Mouse (Mus musculus) lung, postnatal 14 days (tissue): ENCODE results near the gene Snx1.
A peak's percentile ranks its signal among the peaks of the same experiment; 100 is the strongest.

Experiments
- DNase-seq: peaks from one replicate; pipeline ENCODE4 v3.0.0; 2021

The Snx1 gene

DNA sequence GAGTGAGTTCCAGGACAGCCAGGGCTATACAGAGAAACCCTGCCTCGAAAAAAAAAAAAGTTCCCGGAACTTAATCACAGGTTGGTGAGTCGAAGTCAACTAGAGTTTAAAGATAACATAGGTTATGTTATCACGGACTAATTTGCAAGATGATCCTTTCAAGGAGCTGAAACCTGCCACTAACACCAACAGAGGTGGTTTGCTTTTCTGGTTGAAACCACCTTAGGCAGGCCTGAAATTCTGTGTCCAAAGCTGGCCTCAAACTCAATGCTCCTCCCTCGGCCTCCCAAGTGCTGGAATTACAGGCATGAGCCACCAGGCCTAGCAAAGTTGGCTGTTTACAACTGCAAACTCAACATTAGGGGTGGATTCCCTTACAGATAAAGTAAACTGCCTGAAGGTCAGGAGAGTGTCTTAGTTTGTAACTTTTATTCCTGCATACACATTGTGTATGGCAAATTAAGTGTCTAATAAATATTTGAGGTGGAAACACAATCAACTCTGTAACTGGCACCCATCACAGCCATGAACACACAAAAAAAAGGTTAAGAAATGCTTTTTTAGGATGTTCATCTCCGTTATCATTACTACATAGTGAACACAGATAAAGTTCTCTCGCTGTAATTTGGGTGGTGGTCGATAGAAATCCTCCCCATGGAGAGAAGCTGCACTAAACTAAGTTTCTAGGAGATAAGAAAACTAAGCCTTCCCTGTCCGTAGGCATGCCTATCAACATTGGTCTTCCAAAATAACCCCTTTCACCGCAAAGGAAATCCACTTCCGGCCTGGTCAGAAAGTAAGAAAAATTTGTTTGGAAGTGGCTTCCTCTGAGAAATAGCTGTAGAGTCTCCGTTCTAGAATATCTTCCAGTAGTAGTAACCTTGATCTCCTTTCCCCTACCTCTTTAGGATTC is 588 bp downstream of the Snx1 start:
- no peak for DNase-seq

DNA sequence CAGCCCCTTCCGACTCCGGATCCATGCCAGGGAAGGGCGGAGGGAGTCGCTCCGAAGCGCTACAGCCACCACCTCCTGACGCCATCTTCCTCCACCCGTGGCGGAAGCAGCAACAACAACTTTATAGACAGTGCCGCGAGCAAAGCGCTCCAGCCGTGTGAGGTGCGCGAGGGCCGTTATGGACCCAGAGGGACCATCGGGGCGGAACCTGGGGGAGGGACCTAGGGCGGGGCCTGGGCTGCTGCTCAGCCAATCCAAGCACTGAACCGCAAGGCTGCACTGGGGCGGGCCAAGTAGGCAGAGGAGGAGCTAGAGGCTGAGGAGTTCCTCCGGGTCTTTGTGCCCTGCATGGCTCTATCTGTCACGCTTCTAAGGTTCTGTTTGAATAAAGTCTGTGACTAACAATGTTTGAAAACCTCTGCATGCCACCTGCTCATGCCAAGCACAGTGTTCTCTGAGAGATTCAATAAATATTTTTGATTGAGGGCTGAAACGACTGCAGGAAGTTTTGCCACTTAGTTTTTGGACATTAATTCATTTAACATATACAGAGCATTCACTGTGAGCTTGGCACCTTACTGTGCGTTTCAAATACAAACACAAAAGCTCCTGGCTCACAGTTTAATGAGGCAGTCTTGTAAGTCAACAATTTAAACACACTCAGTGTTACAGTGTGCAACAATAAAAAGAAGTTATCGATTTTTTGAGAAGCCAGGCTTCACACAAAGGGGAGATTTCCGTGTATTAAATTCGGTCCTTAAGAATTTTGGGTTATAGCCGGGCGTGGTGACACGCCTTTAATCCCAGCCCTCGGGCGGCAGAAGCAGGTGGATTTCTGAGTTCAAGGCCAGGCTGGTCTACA is 1.5 kb downstream of the Snx1 start:
- peak; percentile 98 for DNase-seq

DNA sequence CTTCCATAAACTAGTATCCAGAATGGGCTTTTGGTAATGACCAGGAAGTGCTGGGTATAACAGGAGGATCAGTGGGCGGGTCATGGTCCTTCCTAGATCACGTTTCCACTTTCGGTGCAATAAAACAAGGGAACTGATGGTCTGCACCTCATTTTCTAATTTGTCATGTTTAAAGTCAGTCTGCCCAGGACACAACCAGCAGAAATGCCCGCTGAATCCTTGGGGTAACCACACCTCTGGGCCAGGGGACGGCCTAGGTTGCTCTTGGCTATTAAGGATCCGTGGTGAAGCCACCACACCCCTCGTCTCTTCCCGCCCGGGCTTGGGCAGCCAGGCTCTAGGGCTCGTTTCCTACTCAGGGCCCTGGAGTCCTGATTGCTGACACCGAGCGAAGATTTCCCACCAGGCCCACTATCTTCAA is 2.3 kb downstream of the Snx1 start:
- DNase-seq, result peak; percentile 18

DNA sequence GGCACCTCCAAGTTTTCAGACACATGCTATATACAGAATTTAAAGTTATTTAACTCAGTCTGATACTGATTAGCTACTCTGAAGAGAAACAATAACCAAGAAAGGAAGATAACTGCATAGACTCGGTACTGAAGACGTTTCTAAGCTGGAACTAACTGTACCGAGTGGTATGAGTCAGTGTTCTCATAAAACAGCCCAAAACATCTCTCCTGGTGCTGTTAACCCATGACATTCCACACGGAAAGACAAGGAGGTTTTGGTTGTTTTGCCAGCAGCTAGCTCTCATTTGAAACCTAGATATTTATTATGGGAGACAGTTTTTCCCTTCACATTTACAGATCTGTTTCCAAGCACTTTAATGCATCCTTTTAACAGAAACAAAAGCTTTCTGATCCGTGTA is 2.7 kb downstream of the Snx1 start:
- DNase-seq, result no peak

DNA sequence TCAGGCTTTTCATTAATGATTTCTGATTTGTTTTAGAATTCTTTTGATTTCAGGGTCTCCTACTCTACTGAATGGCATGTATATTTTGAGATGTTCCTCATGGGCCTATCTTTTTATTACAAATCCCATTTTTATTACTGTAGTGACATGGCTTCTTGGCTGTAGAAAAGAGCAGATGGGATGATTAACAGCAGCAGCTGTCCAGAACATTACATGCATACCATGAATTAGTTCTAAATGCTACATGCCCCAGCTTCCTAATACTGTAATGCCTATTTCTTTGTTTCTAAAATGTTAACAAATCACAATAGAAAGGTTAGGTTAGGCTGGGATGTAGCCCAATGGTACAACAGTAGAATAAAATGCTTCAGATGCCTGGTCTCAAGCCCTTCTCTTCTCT is 5.0 kb downstream of the Snx1 start:
- DNase-seq, result no peak

DNA sequence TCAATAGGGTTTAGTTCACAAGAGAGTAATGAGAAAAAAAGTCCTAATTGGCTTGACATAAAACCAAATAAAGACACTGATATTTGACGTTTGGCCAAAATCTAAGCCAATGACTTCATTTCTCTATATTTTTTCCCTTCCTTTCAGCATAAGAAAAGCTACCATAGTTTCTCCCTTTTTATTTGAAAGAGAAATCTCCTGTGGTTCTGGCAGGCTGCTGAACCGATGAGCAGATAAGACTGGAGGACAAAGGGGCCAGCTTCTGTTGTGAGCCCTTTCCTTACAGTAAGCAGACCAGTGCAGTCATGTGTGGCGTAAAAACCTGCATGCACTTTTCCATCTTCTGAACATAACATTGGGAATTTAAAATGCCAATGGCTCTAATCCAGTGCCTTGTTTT is 5.4 kb downstream of the Snx1 start:
- DNase-seq, result no peak

- DNase-seq, result no peak
Measured at GRCm38 (mm10) chr9:66120106-66120505, 6.3 kb downstream of the Snx1 start.

DNA sequence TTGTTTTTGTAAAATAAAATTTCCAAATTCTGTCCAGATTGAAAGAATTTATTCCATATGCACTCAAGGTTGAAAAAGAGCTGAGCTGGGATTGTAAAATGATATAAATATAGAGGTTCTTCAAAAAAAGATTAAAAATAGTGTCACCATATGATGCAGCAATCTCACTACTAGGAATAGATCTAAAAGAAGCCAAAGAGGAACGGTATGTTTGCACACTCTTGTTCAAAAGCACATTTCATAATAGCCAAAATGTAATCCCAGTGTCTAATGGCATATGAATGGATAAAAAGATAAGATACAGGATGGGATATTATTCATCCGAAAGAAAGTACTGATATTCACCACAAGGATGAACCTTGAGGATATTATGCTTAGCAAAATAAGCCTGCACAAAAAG is 6.9 kb downstream of the Snx1 start:
- DNase-seq, result no peak

DNA sequence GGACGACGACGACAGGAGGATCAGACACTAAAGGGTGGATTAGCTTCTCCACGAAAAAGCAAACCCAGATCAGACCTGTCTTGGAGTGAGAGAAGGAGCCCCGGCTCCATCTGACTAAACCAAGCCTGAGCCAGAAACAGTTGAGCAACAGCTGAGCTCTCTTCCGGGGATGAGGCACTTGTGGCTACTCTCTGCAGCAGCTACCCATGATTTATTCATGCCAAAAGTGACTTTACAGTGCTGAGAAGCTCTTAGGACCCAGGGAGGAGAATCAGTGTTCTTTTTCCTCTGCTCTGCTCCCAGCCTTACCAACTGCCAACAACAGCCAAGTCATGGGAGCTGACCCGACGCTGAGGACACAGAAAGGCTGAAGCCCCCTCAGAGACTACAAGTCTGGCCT is 9.5 kb downstream of the Snx1 start:
- no peak for DNase-seq

GRCm38 (mm10) chr9:66114341-66114740 is 12.0 kb downstream of the Snx1 start:
- DNase-seq, result peak; percentile 18

GRCm38 (mm10) chr9:66110611-66111379 is 15.6 kb downstream of the Snx1 start:
- DNase-seq, result no peak

DNA sequence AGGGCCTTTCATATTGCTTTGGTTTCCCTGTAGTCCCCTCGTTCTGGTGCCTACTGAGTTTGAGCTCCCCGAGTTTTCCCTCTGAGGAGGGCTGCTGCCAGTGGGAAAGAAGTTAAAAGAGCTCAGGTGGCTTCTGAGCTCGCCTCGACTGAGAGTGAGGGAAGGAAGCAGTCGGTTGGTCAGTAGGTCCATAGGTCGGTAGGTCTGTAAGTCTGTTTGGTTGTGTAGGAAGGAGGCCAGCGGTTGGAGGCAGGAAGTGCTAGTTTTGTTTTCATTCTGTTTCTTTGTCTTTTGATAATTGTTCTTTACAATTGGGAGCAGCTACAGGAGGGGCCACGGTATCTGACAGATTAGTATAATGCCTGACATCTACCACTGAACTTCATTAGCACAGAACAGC is 16.3 kb downstream of the Snx1 start:
- no peak for DNase-seq

GRCm38 (mm10) chr9:66109574-66109973 is 16.8 kb downstream of the Snx1 start:
- no peak for DNase-seq

- no peak for DNase-seq
Measured at GRCm38 (mm10) chr9:66105168-66105567, 21.2 kb downstream of the Snx1 start.

DNA sequence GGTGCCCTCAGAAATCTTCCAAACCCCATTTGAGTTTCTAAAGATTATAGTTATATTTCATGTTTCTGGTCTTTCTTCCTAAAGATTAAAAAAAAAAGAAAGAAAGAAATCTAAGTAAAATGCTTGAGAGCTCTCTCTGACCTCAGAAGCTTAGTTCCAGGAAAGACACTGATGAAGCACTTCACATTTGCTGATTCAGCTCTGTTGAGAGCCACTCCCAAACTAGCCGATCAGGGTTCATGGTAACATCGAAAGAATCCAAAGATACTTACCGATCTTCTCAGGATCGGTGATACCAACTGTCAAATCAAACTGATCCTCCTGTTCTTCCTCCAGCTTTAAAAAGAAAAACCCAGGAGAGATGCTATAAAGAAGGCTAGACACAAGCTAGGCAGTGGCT is 21.8 kb downstream of the Snx1 start:
- no peak for DNase-seq

- no peak for DNase-seq
Measured at GRCm38 (mm10) chr9:66102668-66103067, 23.7 kb downstream of the Snx1 start.

- DNase-seq, result no peak
Measured at GRCm38 (mm10) chr9:66101577-66101976, 24.8 kb downstream of the Snx1 start.

DNA sequence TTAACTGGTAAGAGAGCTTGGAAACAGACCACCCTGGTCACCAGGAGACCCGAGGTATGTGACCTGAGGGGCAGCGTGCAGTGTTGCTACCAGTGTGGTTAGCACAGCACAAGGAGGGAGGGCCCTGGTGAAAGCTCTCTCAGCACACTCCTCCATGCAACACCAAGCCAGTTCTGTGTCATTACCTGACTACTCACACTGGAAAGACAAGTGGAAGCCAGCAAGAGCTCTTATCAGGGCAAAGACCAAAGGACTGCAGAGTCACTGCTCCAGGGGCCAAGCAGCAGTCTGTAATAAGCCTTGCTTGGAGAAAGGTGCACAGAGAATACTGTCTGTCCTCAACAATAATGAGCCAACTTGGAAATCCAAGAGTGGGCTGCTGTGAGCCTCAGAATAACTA is 33.7 kb downstream of the Snx1 start:
- peak; percentile 15 for DNase-seq

DNA sequence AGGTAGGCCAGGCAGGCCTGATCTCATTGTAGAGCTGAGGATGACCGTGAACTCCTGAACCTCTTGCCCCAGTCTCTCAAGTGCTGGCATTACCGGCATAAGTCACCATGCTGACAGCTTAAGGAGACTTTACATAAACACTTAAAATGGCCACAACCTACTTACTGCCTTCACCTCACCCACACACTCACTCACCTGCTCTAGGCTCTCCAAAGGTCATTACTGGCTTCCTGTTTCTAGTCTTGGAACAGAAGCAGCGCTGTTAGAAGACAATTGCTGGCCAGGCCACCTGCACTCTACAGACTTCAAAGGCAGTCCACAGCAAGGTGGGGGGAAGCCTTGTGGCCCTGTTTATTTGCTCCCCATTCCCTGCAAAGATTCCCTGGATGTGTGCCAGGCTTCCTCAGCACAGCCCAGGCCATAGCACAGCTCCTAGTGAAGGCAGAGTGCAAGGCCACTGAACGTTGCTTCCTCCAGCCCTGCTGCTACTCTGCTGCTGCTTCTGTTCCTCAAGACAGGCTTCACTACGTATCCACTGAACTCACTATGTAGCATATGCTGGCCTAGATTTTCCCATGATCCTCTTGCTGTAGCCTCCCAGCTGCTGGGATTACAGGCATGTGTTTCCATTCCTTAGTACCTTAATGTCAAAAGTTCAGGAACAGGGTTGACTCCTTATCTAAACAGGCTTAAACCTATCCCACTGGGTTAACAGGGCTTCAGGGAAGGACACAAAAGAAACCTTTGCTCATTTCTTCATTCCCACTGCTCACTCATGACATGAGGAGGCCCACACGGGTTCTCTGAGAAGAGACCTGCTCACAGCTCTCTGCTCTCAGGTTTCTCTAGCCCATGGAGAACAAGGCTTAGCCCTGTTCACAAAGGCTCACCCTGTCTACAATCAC is 34.8 kb downstream of the Snx1 start:
- DNase-seq, result peak; percentile 53

- DNase-seq, result no peak
Measured at GRCm38 (mm10) chr9:66090593-66091244, 35.7 kb downstream of the Snx1 start.

DNA sequence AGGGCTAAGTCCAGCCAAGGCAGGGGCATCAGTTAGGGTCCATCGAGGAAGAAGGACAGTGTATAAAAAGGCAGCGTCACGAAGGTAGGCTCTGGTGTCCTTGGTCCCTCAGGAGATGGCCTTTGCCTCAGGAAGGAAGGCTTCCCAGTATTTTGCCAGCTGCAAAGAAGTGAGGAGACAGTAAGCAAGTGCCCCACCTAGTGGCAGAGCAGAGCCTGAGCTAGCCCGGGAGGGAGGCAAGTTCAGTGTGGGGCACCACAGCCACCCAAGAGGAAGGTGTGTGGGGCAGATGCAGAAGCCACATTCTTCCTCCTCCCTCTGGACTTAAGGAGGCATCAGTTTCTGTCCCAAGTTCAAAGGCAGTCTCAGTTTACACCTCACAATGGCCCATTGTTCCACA is 38.0 kb downstream of the Snx1 start:
- DNase-seq, result peak; percentile 67

DNA sequence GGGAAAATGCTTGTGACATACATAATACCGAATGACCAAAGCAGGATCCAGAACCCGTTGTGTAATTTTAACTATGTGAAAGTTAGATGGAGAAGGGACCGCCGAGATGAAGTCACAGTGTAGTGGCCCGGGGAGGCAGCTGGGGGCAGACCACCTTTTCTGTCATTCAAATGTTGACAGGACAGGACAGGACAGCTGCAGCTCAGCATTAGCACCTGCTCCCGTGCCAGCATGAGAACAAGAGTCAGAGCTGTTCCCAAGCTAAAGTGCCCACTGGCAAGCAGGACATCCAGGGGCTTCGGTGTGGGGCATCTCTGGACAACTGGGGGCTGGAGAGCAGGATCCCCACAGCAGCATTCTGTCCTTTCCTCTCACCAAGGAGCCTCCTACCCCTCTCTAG is 39.3 kb downstream of the Snx1 start:
- DNase-seq, result no peak
